Mouse (Mus musculus): ENCODE measurements around the gene Ppp1r32.

Ppp1r32 gene

DNA sequence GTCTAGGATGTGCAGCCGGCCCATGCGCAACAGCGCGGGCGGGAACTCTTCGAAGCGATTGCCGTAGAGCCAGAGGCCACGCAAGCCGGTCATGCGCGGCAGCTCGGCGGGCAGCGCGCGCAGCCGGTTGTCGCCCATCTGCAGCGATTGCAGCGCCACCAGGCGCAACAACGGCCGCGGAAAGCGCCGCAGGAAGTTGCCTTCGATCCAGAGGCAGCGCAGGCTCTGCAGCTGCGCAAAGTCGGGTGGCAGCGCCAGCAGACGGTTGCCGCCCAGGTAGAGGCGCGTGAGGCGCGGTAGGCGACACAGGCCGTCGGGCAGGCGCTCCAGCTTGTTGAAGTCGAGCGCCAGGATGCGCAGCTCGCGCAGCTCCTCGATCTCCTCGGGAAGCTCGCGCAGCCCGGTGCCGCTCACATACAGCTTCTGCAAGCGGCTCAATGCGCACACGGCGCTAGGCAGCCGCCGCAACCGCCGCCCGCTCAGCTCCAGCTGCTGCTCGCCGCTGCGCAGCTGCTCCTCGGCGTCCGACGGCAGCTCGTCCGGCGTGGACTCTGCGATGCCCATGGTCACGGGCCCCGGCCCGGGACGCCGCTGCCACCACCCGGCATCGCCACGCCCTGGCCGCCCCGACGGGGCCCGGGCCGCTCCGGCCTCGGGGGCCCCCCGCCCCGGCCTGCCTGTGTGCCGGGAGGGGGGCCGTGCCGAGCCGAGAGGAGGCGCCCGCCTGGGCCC is 25.8 kb downstream of the Ppp1r32 start, which contains the start of gene Lrrc10b:
Lrrc10b (minus strand) TSS at position 722 of the 732 bp plus-strand sequence.
- DNase-seq: no peak

DNA sequence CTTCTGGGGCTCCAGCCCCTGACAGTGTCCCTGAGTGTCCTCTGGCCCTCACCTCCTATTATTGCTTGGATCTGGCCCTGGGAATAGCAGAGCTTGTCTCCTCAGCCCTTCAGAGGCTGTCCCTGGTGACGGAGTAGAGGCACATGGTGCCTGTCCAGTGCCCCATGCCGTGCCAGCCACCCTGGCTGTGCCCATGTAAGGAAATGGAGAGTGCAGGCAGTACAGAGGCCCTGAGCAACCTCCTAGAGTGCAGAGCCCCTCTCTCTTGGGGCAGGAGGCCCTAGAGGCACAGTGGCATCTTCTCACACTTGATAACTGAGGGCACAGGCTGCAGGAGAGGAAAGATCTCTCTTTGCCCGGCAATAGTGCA is 27.3 kb downstream of the Ppp1r32 start:
- no peak for DNase-seq

DNA sequence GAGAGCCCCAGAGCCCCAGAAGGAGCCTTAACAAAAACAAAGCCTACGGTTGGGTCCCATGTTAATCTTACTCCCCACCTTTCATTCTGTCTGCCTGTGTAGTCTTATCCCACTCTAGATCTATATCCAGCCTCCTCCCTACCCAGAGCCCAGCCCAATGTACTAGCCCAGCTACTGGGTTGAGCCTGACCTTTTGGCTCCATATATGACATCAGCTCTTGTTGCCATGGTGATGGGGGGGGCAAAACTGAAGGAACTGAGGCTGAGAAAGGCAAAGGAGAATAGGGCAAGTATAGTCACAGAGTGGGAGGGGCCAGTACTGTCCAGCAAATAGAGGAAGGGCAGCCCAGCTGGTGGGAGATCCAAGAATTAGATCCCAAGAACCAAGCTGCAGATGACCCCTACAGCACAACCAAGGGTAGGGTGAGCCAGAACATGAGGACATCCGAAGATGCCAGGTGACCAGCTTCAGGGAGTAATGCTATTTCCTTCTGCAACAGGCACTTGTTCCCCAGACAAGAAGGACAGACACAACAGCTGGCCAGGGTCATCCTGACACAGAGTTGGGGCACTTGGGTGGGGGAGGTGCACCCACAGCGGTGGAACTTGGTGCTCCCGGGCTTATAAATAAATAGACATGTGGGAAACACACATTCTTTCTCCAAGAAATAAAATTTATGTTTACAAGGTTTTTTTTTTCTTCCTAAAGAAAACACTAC is 27.9 kb downstream of the Ppp1r32 start:
- DNase-seq: no peak

DNA sequence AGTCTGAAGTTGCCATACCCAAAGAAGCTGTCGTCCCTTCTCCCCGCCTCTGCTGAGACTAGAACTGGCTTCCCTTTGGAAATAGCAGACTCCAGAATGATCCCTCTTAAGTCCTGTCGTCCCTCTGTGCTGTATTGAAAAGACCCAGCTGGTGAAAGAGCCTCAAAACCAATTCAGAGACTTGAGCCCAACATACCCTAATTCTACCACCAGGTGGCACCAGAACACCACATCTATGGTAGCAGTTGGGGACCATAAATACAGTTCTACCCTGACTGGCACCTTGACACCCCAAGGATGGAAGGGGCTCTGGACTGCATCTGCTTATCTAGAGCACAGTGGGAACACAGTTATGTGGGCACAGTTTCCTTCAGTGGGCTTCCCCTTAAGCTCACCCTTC is 33.0 kb downstream of the Ppp1r32 start:
- no peak for DNase-seq

DNA sequence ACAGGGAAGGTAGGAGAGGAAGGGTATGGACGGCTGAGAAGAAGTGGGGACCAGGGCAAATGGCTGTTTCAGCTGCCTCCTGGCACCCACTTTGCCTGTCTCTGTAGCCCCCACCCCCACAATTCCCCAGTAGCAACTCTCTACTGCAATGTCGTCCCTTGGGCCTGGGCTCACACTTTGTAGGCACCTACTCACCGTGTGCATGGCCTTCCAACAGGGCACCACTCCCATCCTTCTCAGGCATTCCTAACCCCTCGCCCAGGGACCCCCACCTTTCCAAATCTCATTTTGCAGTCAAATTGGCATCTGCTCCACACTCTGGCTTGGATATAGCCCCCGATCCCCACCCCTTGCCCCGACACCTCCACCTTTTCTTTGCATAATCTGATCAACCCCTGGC is 33.5 kb downstream of the Ppp1r32 start:
- DNase-seq: no peak

DNA sequence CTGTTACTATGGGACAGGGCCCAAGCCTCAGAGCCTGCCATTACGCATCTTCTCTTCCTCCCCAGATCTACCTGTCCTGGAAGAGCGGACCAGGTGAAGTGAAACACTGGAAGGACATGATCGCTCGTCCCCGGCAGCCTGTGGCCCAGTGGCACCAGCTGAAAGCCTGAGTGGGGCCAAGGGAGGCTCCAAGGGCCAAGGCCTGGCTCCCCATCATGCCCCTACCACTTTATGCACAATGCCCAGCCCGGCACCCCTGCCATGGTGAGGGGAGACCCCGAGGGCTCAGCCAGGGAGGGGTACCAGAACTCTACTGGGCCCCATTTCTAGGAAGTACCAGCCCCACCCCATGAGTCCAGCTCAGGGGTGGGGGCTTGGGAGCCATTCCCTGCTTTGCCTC is 34.5 kb downstream of the Ppp1r32 start:
- no peak for DNase-seq

DNA sequence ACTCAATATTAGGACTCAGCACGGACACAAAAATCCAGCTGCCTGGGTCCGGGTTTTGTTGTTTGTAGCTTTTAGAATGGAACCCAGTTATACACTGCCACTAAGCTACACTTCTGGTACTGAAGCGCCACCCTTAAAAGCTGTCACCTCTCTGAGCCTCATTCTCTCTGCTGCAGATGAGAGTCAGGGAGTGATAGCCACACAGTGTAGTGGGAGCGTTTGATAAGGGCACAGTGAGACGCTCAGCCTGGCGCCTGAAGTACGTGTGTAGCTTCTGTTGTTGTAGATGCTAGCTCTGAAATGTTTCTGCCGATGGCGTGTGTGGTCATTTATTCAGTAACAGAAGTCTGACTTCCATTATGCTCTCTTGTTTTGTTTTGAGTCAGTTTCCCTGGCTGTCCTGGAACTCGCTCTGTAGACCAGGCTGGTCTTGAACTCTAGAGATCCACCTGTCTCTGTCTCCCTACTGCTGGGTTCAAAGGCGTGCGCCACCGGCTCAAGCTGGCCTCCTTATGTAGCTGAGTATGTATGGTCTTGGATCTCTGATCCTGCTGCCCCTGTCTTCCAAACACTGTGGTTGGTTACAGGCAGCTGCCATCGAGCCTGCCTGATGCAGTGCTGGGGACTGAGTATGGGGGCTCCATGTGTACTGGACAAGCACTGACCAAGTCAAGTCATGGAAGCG is 37.9 kb downstream of the Ppp1r32 start:
- no peak for DNase-seq

DNA sequence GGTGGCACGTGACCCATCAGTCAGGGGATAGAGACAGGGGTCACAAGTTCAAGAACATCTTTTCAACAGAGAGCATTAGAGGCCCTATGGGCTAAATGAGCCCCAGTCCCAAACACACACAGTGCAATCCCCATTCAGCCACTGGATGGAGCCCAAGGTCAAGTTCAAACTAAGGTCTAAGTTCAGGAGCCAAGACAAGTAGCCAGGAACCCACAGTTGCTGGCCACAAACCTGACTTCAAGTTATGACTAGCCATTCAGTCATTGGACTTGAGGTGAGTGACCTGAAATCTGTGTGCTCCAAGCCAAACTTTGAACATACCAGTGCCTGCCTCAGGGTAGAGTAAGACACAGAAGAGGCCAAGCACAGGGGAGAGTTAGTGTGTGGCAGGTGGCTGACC is 45.2 kb downstream of the Ppp1r32 start:
- no peak for DNase-seq

DNA sequence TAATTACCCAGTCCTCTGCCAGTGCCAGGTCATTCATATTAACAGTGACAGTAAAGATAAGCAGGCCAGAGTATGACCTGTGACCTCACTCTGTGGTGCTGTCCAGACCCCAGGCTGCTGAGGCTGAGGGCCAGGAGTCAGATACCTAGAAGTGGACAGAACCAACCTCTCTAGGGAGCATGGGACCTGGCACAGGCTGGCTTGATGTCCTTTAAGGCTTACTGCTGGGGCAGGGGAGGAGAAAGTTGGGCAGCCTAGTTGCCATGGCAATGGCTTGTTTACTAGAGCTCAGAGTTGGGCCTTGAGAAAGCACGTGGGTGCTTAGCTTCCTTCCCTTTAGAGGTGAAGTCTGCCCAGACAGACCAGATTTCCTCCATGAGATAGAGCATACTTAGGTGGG is 46.0 kb downstream of the Ppp1r32 start:
- no peak for DNase-seq

DNA sequence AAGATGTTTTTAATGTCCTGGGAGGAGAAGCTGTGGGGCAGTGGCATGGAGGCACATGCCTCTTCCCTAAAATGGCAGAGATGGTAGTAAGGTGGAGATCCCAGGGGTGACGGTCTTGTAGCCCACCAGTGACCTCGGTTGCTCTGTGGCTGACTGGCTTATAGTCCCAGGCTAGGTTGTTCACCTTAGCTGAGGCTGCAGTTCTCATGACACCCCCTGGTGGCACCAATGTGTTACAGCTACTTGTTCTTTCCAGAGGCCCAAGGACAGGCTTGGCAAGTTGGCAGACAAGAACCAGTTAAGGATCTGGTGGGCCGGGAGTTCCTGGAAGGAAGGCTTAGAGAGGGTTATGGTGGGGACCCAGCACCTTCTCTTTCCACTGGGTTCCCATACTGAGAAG is 46.8 kb downstream of the Ppp1r32 start:
- DNase-seq: peak; percentile 79

DNA sequence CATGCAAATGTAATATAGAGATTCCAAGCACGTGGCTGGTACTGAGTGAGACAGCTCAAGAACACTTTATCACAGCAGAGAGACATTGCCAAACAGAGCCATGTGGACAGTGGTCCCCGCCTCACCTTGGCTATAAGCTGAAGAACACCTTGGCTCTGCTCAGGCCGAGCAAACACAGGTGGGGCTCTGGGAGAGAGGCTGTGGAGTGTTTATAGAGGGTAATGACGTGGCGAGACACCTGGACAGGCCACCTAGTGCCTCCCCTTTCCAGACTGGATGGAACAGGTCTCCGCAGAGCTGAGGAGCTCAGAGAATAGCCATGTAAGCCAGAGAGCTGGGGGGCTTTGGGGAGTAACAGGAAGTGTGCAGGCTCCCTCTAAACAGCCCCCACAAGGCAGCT is 47.8 kb downstream of the Ppp1r32 start:
- DNase-seq: no peak

DNA sequence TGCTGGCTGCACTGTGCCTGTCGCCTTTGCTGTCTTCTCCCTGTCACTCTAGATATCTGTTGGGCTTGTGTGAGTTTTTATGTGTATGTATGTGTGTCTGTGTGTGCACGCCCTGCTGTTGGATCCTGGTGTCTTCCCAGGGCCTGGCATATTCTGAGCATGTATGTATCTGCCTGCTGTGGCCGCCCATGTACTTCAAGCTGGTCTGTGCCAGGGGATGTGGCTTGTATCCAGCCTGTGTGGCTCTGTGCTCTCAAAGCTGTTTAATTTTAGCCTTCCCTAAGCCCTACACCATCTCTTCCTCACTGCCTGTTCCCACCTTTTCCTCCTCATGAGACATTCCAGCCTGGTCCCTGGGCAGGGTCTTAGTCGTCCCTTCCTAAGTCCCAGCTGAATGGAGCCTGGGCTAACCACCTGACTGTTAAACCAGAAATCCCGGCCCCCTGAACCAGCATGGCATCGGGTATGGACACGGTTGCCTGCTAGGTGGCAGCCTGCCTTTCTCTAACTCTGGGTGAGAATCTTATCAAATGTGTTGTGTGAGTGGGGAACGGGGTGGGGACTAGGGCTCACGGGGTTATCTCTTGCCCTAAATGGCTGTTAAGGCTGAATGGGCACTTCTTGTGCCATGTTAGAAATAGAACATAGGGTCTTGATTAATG is 48.7 kb downstream of the Ppp1r32 start:
- DNase-seq: no peak

DNA sequence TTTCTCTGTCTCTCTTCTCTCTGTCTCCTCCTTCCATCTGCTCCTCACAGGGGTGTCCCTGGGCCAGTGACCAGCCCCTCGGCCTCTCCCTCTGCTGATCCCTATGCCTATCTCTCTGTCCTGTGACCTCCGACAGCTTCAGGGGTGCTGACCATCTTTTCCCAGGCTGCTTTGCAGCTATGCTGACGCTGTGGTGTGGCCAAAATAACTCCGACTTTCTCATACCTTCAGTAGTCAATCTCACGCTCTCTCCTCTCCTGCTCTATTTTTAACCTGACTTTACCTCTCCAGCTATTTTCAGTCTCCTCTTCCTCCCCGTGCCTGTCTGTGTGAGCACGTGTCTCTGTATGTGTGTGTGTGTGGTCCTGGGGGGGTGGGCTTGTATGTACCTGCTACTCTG is 49.5 kb downstream of the Ppp1r32 start:
- no peak for DNase-seq

DNA sequence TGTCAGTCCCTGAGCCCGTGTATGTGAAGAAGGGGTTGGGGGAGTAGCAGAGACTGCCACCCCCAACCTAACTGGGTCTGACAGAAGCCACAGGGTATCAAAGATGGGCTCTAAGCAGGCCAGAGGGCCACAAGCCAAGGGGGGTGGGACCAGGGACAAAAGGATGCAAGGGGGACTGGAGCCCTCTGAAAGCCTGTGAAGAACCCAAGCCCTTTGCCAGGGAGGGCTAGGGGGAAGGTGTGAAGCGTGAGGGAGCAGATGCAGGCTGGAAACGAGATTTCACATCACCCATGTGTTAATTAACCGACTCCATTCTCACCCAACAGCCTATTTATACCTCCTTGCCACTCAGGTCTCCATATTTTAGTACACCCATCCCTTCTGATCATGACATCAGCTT is 50.9 kb downstream of the Ppp1r32 start:
- DNase-seq: no peak

DNA sequence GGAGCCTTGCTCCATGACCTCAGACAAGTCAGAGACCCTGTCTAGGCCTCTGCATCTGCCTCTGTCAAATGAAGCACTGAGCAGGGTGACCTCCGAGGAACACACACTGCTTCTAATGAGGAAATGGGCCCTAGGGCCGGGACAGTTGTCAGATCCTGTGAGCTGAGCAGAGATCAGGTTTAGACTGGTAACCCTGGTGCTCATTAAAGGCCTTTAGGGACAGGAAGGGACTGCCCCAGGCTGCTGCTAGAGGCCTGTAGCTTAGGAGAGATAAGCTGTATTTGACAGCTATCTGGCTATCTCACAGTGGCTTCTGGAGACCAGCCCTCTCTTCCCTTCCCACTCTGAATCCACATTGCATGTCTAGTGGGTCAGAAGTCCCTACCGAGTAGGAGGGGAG is 51.3 kb downstream of the Ppp1r32 start:
- DNase-seq: no peak

DNA sequence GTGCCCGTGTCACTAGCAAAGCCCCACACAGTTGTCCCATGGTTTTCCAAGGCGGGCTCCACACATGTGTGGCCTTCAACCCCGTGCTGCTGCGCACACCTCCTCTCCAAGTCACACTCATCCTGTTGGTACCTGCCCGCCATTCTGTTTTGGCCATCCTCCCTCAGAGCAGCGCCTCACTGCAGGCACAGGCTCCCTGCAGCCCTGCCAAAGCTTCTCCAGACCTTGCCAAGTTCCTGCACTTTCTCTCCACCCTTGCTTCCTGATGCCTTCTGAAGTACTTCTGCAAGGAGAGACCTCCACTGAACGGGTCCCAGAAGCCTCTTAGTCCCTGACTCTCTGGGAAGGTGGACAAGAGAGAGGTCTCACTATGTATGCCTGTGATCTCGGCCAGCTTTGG is 53.4 kb downstream of the Ppp1r32 start:
- no peak for DNase-seq

DNA sequence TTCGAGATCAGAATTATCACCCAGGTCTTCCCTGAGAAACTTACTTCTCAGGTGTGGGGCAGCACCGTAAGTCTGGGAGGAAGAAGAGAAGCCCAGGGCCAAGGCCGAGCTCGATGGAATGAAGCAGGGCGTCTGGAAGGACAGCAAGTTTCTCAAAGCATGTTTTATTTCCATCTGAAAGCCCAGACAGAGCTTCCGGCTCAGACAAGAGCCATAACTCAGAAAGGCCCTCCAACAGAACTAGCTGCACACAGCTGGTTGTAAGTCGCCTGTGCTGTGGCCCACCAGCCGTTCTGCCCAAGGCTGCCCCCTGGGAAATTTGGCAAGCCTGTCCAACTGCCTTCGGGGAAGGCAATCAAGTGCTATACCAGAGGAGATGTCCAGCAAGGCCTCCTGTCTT is 55.3 kb downstream of the Ppp1r32 start:
- no peak for DNase-seq

DNA sequence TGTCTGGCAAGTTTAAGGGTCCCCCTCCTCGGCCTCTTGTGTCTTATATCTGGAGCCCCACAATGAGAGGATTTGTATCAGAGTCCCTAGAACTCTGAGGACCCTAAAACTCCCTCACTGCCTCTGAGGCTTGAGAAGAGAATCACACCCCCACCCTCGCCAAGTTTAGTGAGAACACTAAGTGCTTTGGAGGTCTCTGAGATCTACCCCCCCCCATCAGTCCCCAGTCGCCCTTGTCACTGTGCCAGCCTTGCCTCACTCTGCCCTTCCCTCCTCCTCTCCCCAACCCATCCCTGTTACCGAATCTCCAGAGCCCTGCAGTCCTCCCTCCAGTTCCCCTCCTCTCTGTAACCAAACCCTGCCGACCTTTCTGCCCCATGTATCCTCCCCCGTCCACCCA is 55.9 kb downstream of the Ppp1r32 start:
- DNase-seq: no peak

DNA sequence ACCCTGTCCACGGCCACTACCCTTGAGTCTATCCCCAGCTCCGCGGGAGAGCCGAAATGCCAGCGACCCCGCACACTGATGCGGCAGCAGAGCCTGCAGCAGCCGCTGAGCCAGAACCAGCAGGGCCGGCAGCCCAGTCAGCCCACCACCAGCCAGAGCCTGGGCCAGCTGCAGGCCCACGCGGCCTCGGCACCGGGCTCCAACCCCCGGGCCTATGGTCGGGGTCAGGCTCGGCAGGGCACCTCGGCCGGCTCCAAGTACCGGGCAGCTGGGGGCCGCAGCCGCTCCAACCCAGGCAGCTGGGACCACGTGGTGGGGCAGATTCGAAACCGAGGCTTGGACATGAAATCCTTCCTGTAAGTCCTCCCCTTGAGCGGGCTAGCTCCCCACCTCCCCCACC is 56.4 kb downstream of the Ppp1r32 start:
- DNase-seq: peak; percentile 17

DNA sequence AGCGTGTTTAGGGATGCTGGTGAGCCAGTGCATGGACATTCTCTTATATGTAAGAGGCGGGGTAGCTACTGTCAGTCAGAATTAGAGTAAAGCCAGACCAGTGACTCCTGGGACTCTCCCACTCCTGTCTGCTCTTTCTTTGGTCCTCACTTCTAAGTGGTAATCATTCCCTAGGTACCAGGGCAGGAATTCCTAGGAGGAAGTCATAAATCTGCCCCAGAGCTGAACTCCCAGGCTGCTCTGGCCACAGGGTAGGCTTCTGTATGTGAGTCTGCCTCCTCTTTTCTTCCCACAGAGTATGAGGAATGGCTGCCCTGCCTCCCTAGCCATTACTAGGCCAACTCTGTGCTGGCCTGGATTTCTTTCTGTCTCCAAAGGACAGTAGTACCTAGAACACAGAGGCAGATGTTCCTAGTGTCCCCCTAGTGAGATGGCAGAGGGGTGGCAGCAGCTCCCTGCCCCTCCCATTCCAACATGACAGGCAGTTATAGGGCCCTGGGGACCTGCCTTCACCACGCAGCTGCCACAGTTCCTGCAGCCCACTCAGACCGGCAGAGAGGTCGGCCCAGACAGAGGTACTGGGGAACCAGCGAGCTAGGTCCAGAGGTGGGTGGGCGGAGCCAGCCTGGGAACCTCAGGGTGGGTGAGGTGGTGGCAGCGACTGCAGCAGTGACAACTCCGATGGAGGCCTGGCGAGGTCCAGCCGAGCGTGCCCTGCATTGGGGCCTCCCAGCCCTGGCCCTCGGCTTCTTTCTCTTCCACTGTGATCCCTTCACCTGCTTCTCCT is 57.1 kb downstream of the Ppp1r32 start:
- no peak for DNase-seq

DNA sequence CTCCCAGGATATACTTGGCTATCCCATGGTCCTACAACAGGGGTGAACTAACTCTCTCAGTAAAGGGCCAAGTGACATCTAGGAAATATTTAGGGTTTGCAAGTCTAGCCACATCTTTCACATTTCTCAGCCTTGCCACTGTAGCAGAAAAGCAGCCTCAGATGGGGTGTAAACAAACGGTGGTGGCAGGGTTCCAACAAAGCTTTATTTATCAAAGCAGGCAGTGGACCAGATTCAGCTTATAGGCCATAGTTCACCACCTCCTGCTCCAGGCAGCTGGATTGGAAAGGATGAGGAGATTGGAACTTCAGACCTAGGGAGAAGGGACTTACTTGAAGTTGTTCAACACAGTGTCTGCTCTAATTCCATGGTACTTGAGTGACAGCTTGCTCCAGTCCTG is 58.0 kb downstream of the Ppp1r32 start:
- no peak for DNase-seq
